Mouse (Mus musculus) forebrain, embryonic 13.5 days (tissue): ENCODE results near the gene Cyp2s1. TPM values are rescaled to one million over a fixed set of nuclear protein-coding genes. Genes with fewer than 3 reads are reported as not detected.

Experiments
- ATAC-seq: fragments of 200-750 bp; cut with Nextera tagmentation; 2 replicates; pipeline ENCODE4 v1.8.0; 2017
- H3K27ac ChIP-seq: fragments of 300-500 bp; sonication (generic); 2 replicates; pipeline ENCODE4 v1.5.1; 2015; ENCODE audit warnings: inconsistent platforms, mild to moderate bottlenecking, moderate library complexity
- H3K27me3 ChIP-seq: fragments of 300-500 bp; sonication (generic); 2 replicates; pipeline ENCODE4 v1.6.1; 2015; ENCODE audit warnings: mild to moderate bottlenecking, inconsistent platforms
- H3K36me3 ChIP-seq: fragments of 300-500 bp; sonication (generic); 2 replicates; pipeline ENCODE4 v1.6.1; 2015; ENCODE audit warnings: mild to moderate bottlenecking, inconsistent platforms; ENCODE audit not compliant: poor library complexity, severe bottlenecking
- H3K4me1 ChIP-seq: fragments of 300-500 bp; sonication (generic); 2 replicates; pipeline ENCODE4 v1.6.1; 2015; ENCODE audit warnings: inconsistent platforms
- H3K4me2 ChIP-seq: fragments of 300-500 bp; sonication (generic); 2 replicates; pipeline ENCODE4 v1.6.1; 2015; ENCODE audit warnings: inconsistent platforms, mild to moderate bottlenecking, moderate library complexity
- H3K4me3 ChIP-seq: fragments of 300-500 bp; sonication (generic); 2 replicates; pipeline ENCODE4 v1.5.1; 2015; ENCODE audit warnings: mild to moderate bottlenecking, inconsistent platforms
- H3K9ac ChIP-seq: fragments of 300-500 bp; sonication (generic); 2 replicates; pipeline ENCODE4 v1.6.1; 2015; ENCODE audit warnings: mild to moderate bottlenecking, inconsistent platforms
- H3K9me3 ChIP-seq: fragments of 300-500 bp; sonication (generic); replicated peaks from 2 replicates; pipeline ENCODE4 v1.6.1; 2016; ENCODE audit warnings: inconsistent platforms
- WGBS: fragments of 180-500 bp; shearing (Covaris S2); methylation state at CpG from one replicate; pipeline ENCODE4 v1.1.7; 2015; 5-methylcytosine and 5-hydroxymethylcytosine counted together
- polyA plus RNA-seq: library from polyadenylated mRNA; unstranded; fragments of >200 nt; fragmentation: Nextera tagmentation; extraction: Ambion mirVana; gene quantifications from 2 replicates; pipeline ENCODE4 v1.2.1, GENCODE M21; 2015

Cyp2s1 gene
- polyA plus RNA-seq, 1 experiment from 2014 or later, result 0.49 TPM

GRCm38 (mm10) chr7:25835188-25835891, 18.6 kb upstream of the Cyp2s1 start:
- 85% methylated on average over 10 of the region's 10 CpGs for WGBS
- no peak for ATAC-seq

GRCm38 (mm10) chr7:25831557-25832530, 15.1 kb upstream of the Cyp2s1 start:
- no peaks in the 10 kb centered on the region for H3K27me3 ChIP-seq
- H3K4me3 ChIP-seq, result no peak overlapping the region
- no peaks in the 10 kb centered on the region for H3K4me1 ChIP-seq
- no peaks in the 10 kb centered on the region for H3K9me3 ChIP-seq
- no peak overlapping the region for H3K9ac ChIP-seq
- no peak for ATAC-seq
- H3K4me2 ChIP-seq, result no peak overlapping the region
- H3K36me3 ChIP-seq, result no peaks in the 10 kb centered on the region
- WGBS, result 84% methylated on average over 10 of the region's 10 CpGs
- H3K27ac ChIP-seq, result no peak overlapping the region

More at GRCm38 (mm10) chr7:25835188-25835891, 18.6 kb upstream of the Cyp2s1 start:
- Histone ChIP-seq H3K9ac (no peak overlapping the region), H3K36me3 (no peaks in the 10 kb centered on the region), H3K27me3 (no peaks in the 10 kb centered on the region), H3K4me1 (no peaks in the 10 kb centered on the region), H3K27ac (no peak overlapping the region), H3K4me3 (no peak overlapping the region), H3K9me3 (no peaks in the 10 kb centered on the region), H3K4me2 (no peak overlapping the region)

- H3K4me3 ChIP-seq, result no peak overlapping the region
- no peaks in the 10 kb centered on the region for H3K27me3 ChIP-seq
- H3K36me3 ChIP-seq, result no peaks in the 10 kb centered on the region
- no peak overlapping the region for H3K9ac ChIP-seq
- 87% methylated on average over 2 of the region's 2 CpGs for WGBS
- no peaks in the 10 kb centered on the region for H3K4me1 ChIP-seq
- ATAC-seq, result no peak
- no peak overlapping the region for H3K4me2 ChIP-seq
- H3K27ac ChIP-seq, result no peak overlapping the region
- H3K9me3 ChIP-seq, result no peaks in the 10 kb centered on the region
These were observed 13.5 kb upstream of the Cyp2s1 start for GRCm38 (mm10) chr7:25830251-25830650.

GRCm38 (mm10) chr7:25827199-25827598, 10.5 kb upstream of the Cyp2s1 start:
- no peak overlapping the region for H3K9ac ChIP-seq
- H3K4me1 ChIP-seq, result no peaks in the 10 kb centered on the region
- H3K9me3 ChIP-seq, result no peaks in the 10 kb centered on the region
- no peak for ATAC-seq
- no peak overlapping the region for H3K4me2 ChIP-seq
- H3K27ac ChIP-seq, result no peak overlapping the region
- H3K36me3 ChIP-seq, result no peaks in the 10 kb centered on the region
- no peaks in the 10 kb centered on the region for H3K27me3 ChIP-seq
- H3K4me3 ChIP-seq, result no peak overlapping the region
- WGBS, result 67% methylated on average over 3 of the region's 3 CpGs

GRCm38 (mm10) chr7:25826029-25826428, 9.3 kb upstream of the Cyp2s1 start:
- no peaks in the 10 kb centered on the region for H3K9me3 ChIP-seq
- H3K4me3 ChIP-seq, result no peak overlapping the region
- H3K9ac ChIP-seq, result no peak overlapping the region
- H3K4me1 ChIP-seq, result no peaks in the 10 kb centered on the region
- H3K4me2 ChIP-seq, result no peak overlapping the region
- H3K27me3 ChIP-seq, result no peaks in the 10 kb centered on the region
- no peaks in the 10 kb centered on the region for H3K36me3 ChIP-seq
- H3K27ac ChIP-seq, result no peak overlapping the region
- 86% methylated on average over 6 of the region's 6 CpGs for whole genome bisulfite sequencing
- ATAC-seq, result no peak

GRCm38 (mm10) chr7:25825043-25825442, 8.3 kb upstream of the Cyp2s1 start:
- H3K4me1 ChIP-seq, result no peaks in the 10 kb centered on the region
- 46% methylated on average over 9 of the region's 9 CpGs for WGBS
- H3K36me3 ChIP-seq, result no peaks in the 10 kb centered on the region
- H3K4me2 ChIP-seq, result no peak overlapping the region
- H3K9ac ChIP-seq, result no peak overlapping the region
- H3K4me3 ChIP-seq, result no peak overlapping the region
- no peak overlapping the region for H3K27ac ChIP-seq
- no peak for ATAC-seq
- H3K27me3 ChIP-seq, result no peaks in the 10 kb centered on the region
- no peaks in the 10 kb centered on the region for H3K9me3 ChIP-seq

- peak overlapping the region; percentile 66 for H3K9ac ChIP-seq
- no peaks in the 10 kb centered on the region for H3K9me3 ChIP-seq
- peaks cover 41% of the 10 kb centered on the region for H3K27me3 ChIP-seq
- H3K4me2 ChIP-seq, result peak overlapping the region; percentile 83
- no peaks in the 10 kb centered on the region for H3K36me3 ChIP-seq
- H3K4me1 ChIP-seq, result peaks cover 10% of the 10 kb centered on the region
- ATAC-seq, result no peak
- H3K27ac ChIP-seq, result no peak overlapping the region
- WGBS, result 24% methylated on average over 7 of the region's 7 CpGs
- peak overlapping the region; percentile 45 for H3K4me3 ChIP-seq
These were observed 1.1 kb downstream of the Cyp2s1 start for GRCm38 (mm10) chr7:25815571-25815970.

- Histone ChIP-seq H3K9ac (no peak overlapping the region), H3K9me3 (no peaks in the 10 kb centered on the region), H3K4me3 (no peak overlapping the region), H3K27me3 (peaks cover 41% of the 10 kb centered on the region), H3K4me1 (peaks cover 10% of the 10 kb centered on the region), H3K27ac (no peak overlapping the region), H3K4me2 (no peak overlapping the region), H3K36me3 (no peaks in the 10 kb centered on the region)
- ATAC-seq, result no peak
- WGBS, result 88% methylated on average over 9 of the region's 9 CpGs
These were observed 2.0 kb downstream of the Cyp2s1 start for GRCm38 (mm10) chr7:25814711-25815110.

- Histone ChIP-seq H3K4me1 (peaks cover 10% of the 10 kb centered on the region), H3K4me3 (no peak overlapping the region), H3K9me3 (no peaks in the 10 kb centered on the region), H3K36me3 (no peaks in the 10 kb centered on the region), H3K4me2 (no peak overlapping the region), H3K27ac (no peak overlapping the region), H3K27me3 (peaks cover 31% of the 10 kb centered on the region), H3K9ac (no peak overlapping the region)
- no peak for ATAC-seq
- WGBS, result 63% methylated on average over 1 of the region's 1 CpGs
These were observed 4.5 kb downstream of the Cyp2s1 start for GRCm38 (mm10) chr7:25812195-25812594.

GRCm38 (mm10) chr7:25811716-25812115, 5.0 kb downstream of the Cyp2s1 start:
- 79% methylated on average over 2 of the region's 2 CpGs for WGBS
- no peaks in the 10 kb centered on the region for H3K9me3 ChIP-seq
- no peak overlapping the region for H3K9ac ChIP-seq
- H3K4me1 ChIP-seq, result peaks cover 10% of the 10 kb centered on the region
- peaks cover 27% of the 10 kb centered on the region for H3K27me3 ChIP-seq
- H3K27ac ChIP-seq, result no peak overlapping the region
- no peak overlapping the region for H3K4me2 ChIP-seq
- no peaks in the 10 kb centered on the region for H3K36me3 ChIP-seq
- no peak overlapping the region for H3K4me3 ChIP-seq
- no peak for ATAC-seq

GRCm38 (mm10) chr7:25805631-25806343, 10.9 kb downstream of the Cyp2s1 start:
- peak overlapping the region; percentile 56 for H3K9ac ChIP-seq
- no peaks in the 10 kb centered on the region for H3K27me3 ChIP-seq
- H3K4me2 ChIP-seq, result peak overlapping the region; percentile 53
- 14% methylated on average over 21 of the region's 21 CpGs for WGBS
- H3K36me3 ChIP-seq, result no peaks in the 10 kb centered on the region
- peak; percentile 76 for ATAC-seq
- H3K9me3 ChIP-seq, result no peaks in the 10 kb centered on the region
- H3K4me3 ChIP-seq, result 0 out of 2 replicates have a peak overlapping the region, but pooled peaks have one; percentile 21
- no peak overlapping the region for H3K27ac ChIP-seq
- peaks cover 11% of the 10 kb centered on the region for H3K4me1 ChIP-seq

GRCm38 (mm10) chr7:25804792-25805191, 11.9 kb downstream of the Cyp2s1 start:
- H3K36me3 ChIP-seq, result no peaks in the 10 kb centered on the region
- no peak overlapping the region for H3K4me3 ChIP-seq
- no peak overlapping the region for H3K4me2 ChIP-seq
- no peaks in the 10 kb centered on the region for H3K9me3 ChIP-seq
- ATAC-seq, result no peak
- H3K9ac ChIP-seq, result no peak overlapping the region
- no peak overlapping the region for H3K27ac ChIP-seq
- H3K4me1 ChIP-seq, result peaks cover 11% of the 10 kb centered on the region
- 80% methylated on average over 4 of the region's 4 CpGs for WGBS
- H3K27me3 ChIP-seq, result no peaks in the 10 kb centered on the region
